Mouse (Mus musculus): Measurements from ENCODE around the gene Fam136a. TPM values are rescaled to one million over a fixed set of nuclear protein-coding genes. Genes with fewer than 3 reads are reported as not detected.

The Fam136a gene
- 37.1 and 39.3 TPM in 2 replicates for polyA plus RNA-seq (2012; rRNA removed)

DNA sequence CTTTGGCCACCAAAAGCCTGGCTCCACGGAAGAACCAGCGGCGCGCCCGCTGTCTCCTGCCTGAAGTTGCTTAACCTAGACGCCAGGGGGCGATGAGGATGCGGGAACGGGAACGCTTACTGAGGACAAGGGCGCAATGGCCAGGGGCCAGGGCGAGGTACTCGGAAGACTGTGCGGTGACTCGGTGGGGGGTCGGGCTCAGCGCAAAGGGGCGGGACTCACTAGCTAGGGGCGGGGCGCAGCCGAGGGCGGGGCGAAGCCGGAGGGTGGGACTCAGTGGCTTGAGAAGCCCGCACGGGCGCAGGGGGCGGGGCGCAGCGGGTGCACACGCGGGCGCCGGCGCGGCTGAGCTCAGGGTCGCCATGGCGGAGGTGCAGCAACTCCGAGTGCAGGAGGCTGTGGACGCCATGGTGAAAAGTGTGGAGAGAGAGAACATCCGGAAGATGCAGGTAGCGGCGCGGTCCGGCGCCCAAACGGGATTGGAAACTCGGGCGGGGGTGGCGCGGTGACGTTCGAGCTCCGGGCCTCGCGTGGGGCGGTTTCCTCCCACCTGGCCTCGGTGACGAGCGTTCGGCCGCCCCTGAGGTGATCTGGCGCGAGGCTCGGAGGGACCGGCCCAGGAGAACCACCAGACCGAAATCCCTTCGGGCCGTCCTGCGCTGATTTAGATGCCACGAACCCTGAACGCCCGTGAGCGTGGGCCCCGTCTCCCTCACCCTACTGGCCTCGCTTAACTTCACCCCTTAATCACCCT is at the start of gene Fam136a:
Gene Fam136a (plus strand): TSS at position 276 of the 754 bp plus-strand sequence.

DNA sequence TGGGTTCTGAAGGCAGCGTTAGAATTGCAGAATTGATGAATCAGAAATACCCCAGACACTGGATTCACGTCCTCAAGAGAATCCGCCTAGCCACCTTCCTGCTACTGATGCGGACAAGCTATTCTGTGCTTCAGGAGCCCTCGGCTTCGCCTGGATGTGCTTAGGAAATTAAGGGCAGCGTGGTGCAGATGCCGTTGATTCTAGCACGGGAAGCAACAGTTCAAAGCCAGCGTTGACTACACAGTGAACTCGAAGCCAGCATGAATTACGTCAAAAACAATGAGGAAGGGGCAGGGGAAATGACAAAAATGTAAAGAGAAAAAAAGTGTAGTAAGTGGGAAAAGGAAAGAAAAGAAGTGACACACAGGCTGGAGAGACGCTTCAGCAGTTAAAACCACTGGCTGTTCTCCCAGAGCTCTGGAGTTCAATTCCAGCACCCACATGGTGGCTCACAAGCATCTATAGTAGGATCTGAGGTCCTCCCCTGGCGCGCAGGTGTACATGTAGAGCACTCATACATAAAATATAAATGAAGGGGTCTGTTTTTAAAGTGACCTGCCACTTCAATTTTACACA is 5.4 kb downstream of the Fam136a start, which contains the start of gene Snrpg:
Gene Snrpg (plus strand): TSS at position 541 of the 576 bp plus-strand sequence.

DNA sequence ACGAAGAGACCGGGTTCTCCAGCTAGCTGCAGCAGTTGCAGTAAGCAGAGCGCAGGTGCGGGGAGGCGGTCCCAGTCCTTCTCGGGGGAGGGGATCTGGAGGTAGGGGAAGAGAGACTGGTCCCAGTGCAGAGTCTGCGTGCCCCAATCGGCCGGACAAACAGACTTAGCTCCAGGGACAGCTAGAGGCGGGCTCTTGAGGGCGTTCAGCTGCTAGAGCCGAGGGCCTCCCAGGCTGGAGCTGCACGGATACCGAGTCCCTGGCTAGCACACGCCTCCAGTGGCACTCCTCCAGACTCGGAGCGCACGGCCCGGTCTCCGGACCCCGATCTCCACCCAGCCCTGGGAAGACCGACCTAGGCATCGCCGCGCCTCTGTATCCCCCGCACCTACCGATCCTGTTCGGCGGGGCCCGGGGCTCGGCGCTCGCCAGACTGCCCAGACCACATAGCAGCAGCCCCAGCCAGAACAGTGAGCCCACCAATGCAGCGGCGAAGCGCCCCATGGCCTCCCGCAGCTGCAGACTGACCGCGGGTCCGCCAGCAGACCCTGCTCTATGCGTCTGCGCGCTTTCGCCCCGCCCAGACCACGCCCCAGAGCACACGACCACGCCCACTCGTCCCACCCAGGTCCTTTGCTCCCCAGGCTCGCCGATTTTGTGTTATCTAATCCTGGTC is 31.3 kb downstream of the Fam136a start, which contains the start of gene Pcyox1:
Gene Pcyox1 (minus strand): TSS at position 574 of the 676 bp plus-strand sequence.

DNA sequence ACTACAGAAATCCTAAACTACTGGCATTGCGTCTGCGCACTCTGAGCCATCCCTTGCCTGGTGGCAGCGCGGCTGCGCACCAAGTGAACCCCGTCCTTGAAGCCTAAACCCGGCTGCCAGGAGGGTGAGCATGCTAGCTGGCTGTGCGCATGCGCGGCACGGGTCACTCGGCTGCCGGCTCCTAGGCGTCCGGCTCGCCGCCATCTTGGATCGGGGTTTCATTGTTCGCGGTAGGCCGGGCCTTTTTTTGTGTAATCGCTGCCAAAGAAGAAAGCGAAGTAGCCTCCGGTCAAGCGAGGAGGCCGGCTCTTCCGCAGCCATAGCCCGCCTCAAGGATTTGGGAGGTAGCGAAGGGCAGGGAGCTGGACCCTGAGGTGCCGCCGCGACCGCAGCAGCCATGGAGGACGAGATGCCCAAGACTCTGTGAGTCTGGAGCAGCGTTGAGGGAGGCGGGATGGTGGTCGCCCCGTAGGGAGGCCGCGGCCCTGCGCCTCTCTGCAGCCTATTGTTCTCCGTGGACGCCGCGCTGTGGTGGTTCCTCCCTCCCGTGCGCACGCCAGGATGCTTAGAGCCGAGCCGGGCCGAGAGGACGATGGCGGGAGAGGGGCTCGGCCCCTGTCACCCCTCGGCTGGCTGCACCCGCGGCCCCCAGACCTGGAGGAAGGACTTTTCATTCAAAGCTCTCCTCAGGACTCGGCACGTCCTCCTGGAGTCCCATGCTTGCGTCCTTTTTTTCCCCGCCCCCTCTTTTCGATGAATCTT is 38.8 kb downstream of the Fam136a start, which contains the start of gene Tia1:
Gene Tia1 (plus strand): TSS at position 120 of the 762 bp plus-strand sequence.

Other genes starting within 250 kb of the Fam136a start
- gene Tgfa, start 170.4 kb upstream of the Fam136a start, polyA plus RNA-seq (2012; rRNA removed): 2.4 and 2.7 TPM in 2 replicates
- gene Snrpg, start 5.7 kb downstream of the Fam136a start, polyA plus RNA-seq (2012; rRNA removed): 70.2 and 75.9 TPM in 2 replicates
- 72.7 and 72.9 TPM in 2 replicates for gene Pcyox1, start 31.5 kb downstream of the Fam136a start, polyA plus RNA-seq (2012; rRNA removed)
- 14.4 and 16.3 TPM in 2 replicates for gene Tia1, start 38.6 kb downstream of the Fam136a start, polyA plus RNA-seq (2012; rRNA removed)
- gene Gm44790, start 61.0 kb downstream of the Fam136a start, polyA plus RNA-seq (2012; rRNA removed): 0.17 TPM in 1 of 2 replicates, not detected in the other
- gene C87436, start 72.7 kb downstream of the Fam136a start, polyA plus RNA-seq (2012; rRNA removed): 6.4 and 7.0 TPM in 2 replicates
- 99.3 and 102 TPM in 2 replicates for gene Pcbp1, start 160.7 kb downstream of the Fam136a start, polyA plus RNA-seq (2012; rRNA removed)

Measured in liver, embryonic 18 days (tissue).